Mouse (Mus musculus) cerebellum, postnatal 36 days (tissue): ENCODE results near the gene Chil6.

Experiments used
- DNase-seq, 2 experiments: peaks; one replicate each; pipeline ENCODE4 v3.0.0; 2021 to 2022; ENCODE audit warnings: mixed read lengths in 2 of 2

The Chil6 gene

GRCm38 (mm10) chr3:106406082-106406481 is at the start of gene Chil6:
Gene Chil6 (minus strand): TSS chr3:106406182.
- no peak for DNase-seq

DNA sequence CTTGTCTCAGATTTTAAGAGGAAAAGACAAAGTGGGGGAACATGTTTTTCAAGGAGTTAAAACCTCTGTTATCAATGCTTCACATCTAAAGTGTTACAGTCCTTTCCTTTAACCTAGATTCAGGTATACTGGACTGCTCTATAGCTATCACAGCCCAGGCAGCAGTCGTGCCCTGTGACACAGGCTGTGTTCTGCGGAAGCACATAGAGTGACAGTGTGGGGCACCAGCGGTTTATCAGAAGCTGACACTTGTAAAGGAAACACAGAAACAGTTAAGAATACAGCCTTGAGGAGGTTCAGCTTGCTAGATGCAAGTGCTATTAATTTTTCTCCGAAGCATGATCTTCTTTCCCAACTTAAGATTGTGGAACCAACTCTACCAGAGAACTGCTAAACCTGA is 46.6 kb upstream of the Chil6 start:
- no peak for DNase-seq

DNA sequence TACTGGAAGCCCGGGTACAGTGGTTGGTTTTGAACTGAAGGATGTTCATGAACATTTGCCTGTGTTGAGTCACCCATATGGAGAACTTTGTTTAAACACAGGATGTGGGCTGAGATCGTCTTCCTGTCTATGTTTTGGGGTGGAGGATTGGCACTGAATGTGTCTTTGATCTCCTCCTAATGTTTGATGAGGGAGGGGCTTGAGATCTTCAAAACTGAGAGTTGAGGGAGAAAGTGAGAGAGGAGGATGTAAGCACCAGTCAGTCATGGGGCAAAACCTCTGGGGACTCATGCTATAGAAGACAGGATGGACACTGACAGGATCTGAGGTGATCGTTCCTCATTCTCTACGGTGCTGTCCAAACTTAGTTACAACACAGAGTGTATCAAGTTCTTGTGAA is 43.6 kb upstream of the Chil6 start:
- DNase-seq: no peak

DNA sequence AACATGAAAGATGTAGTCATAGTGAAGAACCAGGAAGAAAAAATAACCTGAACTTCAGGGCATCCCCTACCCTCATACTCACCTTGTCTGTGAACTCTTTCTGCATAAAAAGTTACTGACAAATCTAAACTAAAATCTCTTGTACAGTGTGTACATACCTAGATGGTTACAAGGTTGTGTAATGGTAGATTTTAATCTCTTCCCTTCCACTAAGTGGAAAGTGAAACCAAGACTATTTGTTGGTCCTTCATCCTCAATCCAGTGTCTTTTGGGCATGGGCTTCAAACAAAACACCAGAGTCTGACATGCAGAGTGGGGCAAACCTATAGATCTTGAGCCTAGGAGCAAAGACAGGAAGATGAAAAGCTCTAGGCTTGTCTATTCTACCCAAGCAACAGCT is 43.0 kb upstream of the Chil6 start:
- no peak for DNase-seq

DNA sequence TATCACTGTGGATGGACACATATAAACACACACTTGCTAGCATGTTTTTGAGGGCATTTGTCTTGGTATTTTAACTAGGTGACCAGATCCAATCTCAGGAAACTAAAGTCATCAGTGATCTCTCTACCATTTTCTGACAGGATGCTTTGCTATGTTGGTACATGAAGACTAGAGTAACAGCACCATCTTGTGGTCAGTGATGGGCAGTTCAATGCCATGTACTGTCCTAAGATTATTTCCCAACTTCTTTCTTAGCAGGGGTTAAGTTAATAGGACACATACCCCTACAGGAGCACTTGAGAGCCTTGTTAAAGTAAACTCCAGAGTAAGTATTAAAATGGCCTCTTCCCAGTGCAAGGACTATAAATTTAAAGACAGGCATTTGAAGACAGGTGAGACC is 42.6 kb upstream of the Chil6 start:
- peak; percentile 19 to 41 for DNase-seq
